8 mouse cellular contexts compared by ENCODE assay signal in the genomic region with DNA sequence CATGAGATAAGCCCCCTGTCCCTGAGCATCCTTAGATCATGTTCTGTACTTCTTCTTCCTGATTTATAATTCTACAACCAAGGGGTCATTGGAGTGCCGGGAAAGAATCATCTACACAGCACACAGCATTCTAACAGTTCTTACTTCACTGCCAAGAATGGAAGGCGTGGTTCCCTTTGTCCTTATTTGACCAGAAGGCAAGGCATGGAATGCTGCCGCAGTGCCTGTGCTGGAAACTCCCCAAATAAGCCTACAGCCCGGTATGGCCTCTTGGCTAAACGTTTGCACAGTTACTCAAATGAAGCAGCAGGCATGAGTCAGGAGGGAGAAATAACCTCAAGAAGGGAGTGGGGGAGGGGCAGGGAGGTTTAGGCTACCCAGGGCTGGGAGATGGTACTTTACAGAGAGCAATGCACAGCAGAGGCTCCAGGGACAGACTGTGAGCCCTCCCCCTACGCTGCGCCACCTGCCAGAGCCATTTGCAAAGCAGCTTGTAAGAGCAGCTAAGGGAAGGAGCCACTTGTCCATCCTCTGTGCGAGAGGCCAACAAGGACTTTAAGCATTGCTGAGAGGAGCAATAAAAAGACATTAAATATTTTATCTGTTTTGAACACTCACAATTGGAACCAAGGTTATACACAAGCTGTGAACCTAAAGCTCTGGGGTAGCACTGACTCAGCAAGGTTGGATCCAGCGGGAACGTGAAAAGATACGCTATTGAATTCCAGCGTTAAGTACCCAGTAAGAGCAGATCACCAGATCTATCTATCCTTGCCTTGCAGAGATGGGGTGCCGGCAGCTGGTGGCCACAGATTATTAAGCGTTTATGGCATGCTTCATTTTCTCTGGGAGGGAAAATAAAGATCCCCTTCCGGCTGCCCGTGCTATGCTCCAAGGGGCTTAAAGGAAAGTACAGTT.
A peak's percentile ranks its signal among the peaks of the same experiment; 100 is the strongest.
DNase-seq lines count a peak whose midpoint lies in the region; ATAC-seq and TF ChIP-seq lines count a peak whose summit lies in the region.

No protein-coding gene starts in this region.

- H3K4me1 ChIP-seq in embryonic facial prominence, embryonic 14.5 days (ENCODE audit: control insufficient read depth, insufficient read depth, low read length) = peaks cover 5% of the 10 kb centered on the region
- peaks cover 9% of the 10 kb centered on the region for H3K4me1 ChIP-seq in limb, embryonic 14.5 days (ENCODE audit: control insufficient read depth, insufficient read depth, low read length)
- H3K4me1 ChIP-seq in neural tube, embryonic 15.5 days = peaks cover 38% of the 10 kb centered on the region

- no peak overlapping the region for H3K4me3 ChIP-seq in embryonic facial prominence, embryonic 14.5 days (ENCODE audit: low read depth, low read length)
- no peak overlapping the region for H3K4me3 ChIP-seq in limb, embryonic 14.5 days (replicated peaks; ENCODE audit: low read length)
- no peak overlapping the region for H3K4me3 ChIP-seq in neural tube, embryonic 15.5 days (replicated peaks)

- no peaks in the 10 kb centered on the region for H3K9me3 ChIP-seq in embryonic facial prominence, embryonic 14.5 days (ENCODE audit: control insufficient read depth, low read length)
- no peaks in the 10 kb centered on the region for H3K9me3 ChIP-seq in limb, embryonic 14.5 days (ENCODE audit: control insufficient read depth, low read length)
- H3K9me3 ChIP-seq in neural tube, embryonic 15.5 days (replicated peaks) = no peaks in the 10 kb centered on the region

- peak; percentile 89 for ATAC-seq in embryonic facial prominence, embryonic 14.5 days (ENCODE audit: low read depth)
- peak; percentile 69 for ATAC-seq in limb, embryonic 14.5 days (ENCODE audit: low FRiP score, low read depth)
- ATAC-seq in neural tube, embryonic 15.5 days (ENCODE audit: low FRiP score) = peak; percentile 83
- ATAC-seq in inflammation-experienced regulatory T-cells, adult 6 months = no peak

- no peak overlapping the region for H3K9ac ChIP-seq in embryonic facial prominence, embryonic 14.5 days (ENCODE audit: low read depth, low read length)
- no peak overlapping the region for H3K9ac ChIP-seq in limb, embryonic 14.5 days (ENCODE audit: low read depth, low read length, severe bottlenecking)
- no peak overlapping the region for H3K9ac ChIP-seq in neural tube, embryonic 15.5 days (replicated peaks)

- no peak overlapping the region for H3K4me2 ChIP-seq in embryonic facial prominence, embryonic 14.5 days (ENCODE audit: low read depth, low read length)
- H3K4me2 ChIP-seq in limb, embryonic 14.5 days (replicated peaks; ENCODE audit: low read depth, low read length, severe bottlenecking) = no peak overlapping the region
- H3K4me2 ChIP-seq in neural tube, embryonic 15.5 days = peak overlapping the region; percentile 38

- no peaks in the 10 kb centered on the region for H3K36me3 ChIP-seq in embryonic facial prominence, embryonic 14.5 days (ENCODE audit: control insufficient read depth, insufficient read depth, low read length)
- H3K36me3 ChIP-seq in limb, embryonic 14.5 days (ENCODE audit: control insufficient read depth, insufficient read depth, low read length) = no peaks in the 10 kb centered on the region
- H3K36me3 ChIP-seq in neural tube, embryonic 15.5 days = no peaks in the 10 kb centered on the region

- 29% methylated on average over 16 of the region's 16 CpGs for WGBS in embryonic facial prominence, embryonic 14.5 days
- 30% methylated on average over 16 of the region's 16 CpGs for WGBS in limb, embryonic 14.5 days
- 14% methylated on average over 16 of the region's 16 CpGs for WGBS in neural tube, embryonic 15.5 days

- no peak for TF ChIP-seq POLR2A in limb, embryonic 14.5 days (IDR thresholded peaks at IDR 0.05; ENCODE audit: borderline replicate concordance, extremely low read depth, insufficient read depth, insufficient read length)

- no peak overlapping the region for H3K27ac ChIP-seq in embryonic facial prominence, embryonic 14.5 days (replicated peaks; ENCODE audit: low read depth, low read length)
- no peak overlapping the region for H3K27ac ChIP-seq in limb, embryonic 14.5 days (replicated peaks; ENCODE audit: low read depth, low read length)
- peak overlapping the region; percentile 72 for H3K27ac ChIP-seq in neural tube, embryonic 15.5 days (replicated peaks)

- H3K27me3 ChIP-seq in embryonic facial prominence, embryonic 14.5 days (replicated peaks; ENCODE audit: control insufficient read depth, insufficient read depth, low read length) = no peaks in the 10 kb centered on the region
- H3K27me3 ChIP-seq in limb, embryonic 14.5 days (ENCODE audit: control insufficient read depth, insufficient read depth, low read length) = no peaks in the 10 kb centered on the region
- no peaks in the 10 kb centered on the region for H3K27me3 ChIP-seq in neural tube, embryonic 15.5 days (replicated peaks)

- DNase-seq in urinary bladder, adult 18-20 months (ENCODE audit: low spot score in 2 of 2) = peak; percentile 4 to 44
- no peak for DNase-seq in urinary bladder, adult 2 months (ENCODE audit: low spot score)
- DNase-seq in embryonic facial prominence, embryonic 14.5 days (ENCODE audit: low spot score) = peak; percentile 76
- DNase-seq in heart, adult 9 months (ENCODE audit: low spot score in 2 of 2) = peak; percentile 82 to 84
- peak; percentile 60 for DNase-seq in kidney, adult 9 months
- DNase-seq in limb, embryonic 14.5 days (ENCODE audit: low spot score) = peak; percentile 72
